Mouse (Mus musculus) kidney, adult 9 months (tissue): ENCODE measurements around the gene Numa1.
"Not testable (repeated sequence)": the region's sequence is repeated elsewhere in the genome, so short reads cannot be mapped to it uniquely, and the experiment has no call there.

Experiments used
- DNase-seq: peaks from one replicate; pipeline ENCODE4 v3.0.0; 2022

Numa1 gene

GRCm38 (mm10) chr7:101938348-101938747 is 4.4 kb downstream of the Numa1 start:
- DNase-seq = peak; percentile 25

- peak; percentile 83 for DNase-seq
These were observed 5.8 kb downstream of the Numa1 start for GRCm38 (mm10) chr7:101939758-101940157.

- not testable (repeated sequence) for DNase-seq
These were observed 15.1 kb downstream of the Numa1 start for GRCm38 (mm10) chr7:101949008-101949407.

GRCm38 (mm10) chr7:101951648-101952047 is 17.7 kb downstream of the Numa1 start:
- no peak for DNase-seq

- no peak for DNase-seq
These were observed 18.2 kb downstream of the Numa1 start for GRCm38 (mm10) chr7:101952098-101952497.

- DNase-seq = no peak
These were observed 20.3 kb downstream of the Numa1 start for GRCm38 (mm10) chr7:101954163-101954562.

GRCm38 (mm10) chr7:101955276-101955675 is 21.4 kb downstream of the Numa1 start:
- DNase-seq = no peak

GRCm38 (mm10) chr7:101955862-101956261 is 22.0 kb downstream of the Numa1 start:
- DNase-seq = no peak

GRCm38 (mm10) chr7:101956481-101956880 is 22.6 kb downstream of the Numa1 start:
- DNase-seq = no peak

- DNase-seq = no peak
These were observed 23.0 kb downstream of the Numa1 start for GRCm38 (mm10) chr7:101956911-101957310.

- DNase-seq = no peak
These were observed 28.9 kb downstream of the Numa1 start for GRCm38 (mm10) chr7:101962829-101963228.

- DNase-seq = no peak
These were observed 29.7 kb downstream of the Numa1 start for GRCm38 (mm10) chr7:101963621-101964020.

- peak; percentile 90 for DNase-seq
These were observed 30.6 kb downstream of the Numa1 start for GRCm38 (mm10) chr7:101964551-101964950.

GRCm38 (mm10) chr7:101965606-101966005 is 31.7 kb downstream of the Numa1 start:
- DNase-seq = no peak

GRCm38 (mm10) chr7:101967256-101967655 is 33.3 kb downstream of the Numa1 start:
- DNase-seq = no peak

GRCm38 (mm10) chr7:101968751-101969150 is 34.8 kb downstream of the Numa1 start:
- no peak for DNase-seq

GRCm38 (mm10) chr7:101969694-101970428 is 36.0 kb downstream of the Numa1 start:
- DNase-seq = peak; percentile 89

GRCm38 (mm10) chr7:101970429-101970775 is 36.5 kb downstream of the Numa1 start:
- peak; percentile 95 for DNase-seq

GRCm38 (mm10) chr7:101970821-101971461 is 37.0 kb downstream of the Numa1 start:
- peak; percentile 82 for DNase-seq

GRCm38 (mm10) chr7:101971721-101972120 is 37.8 kb downstream of the Numa1 start:
- no peak for DNase-seq

GRCm38 (mm10) chr7:101973730-101974129 is 39.8 kb downstream of the Numa1 start:
- DNase-seq = no peak

- no peak for DNase-seq
These were observed 40.6 kb downstream of the Numa1 start for GRCm38 (mm10) chr7:101974505-101974904.

- peak; percentile 80 for DNase-seq
These were observed 48.8 kb downstream of the Numa1 start for GRCm38 (mm10) chr7:101982735-101983134.

- DNase-seq = peak; percentile 54
These were observed 51.2 kb downstream of the Numa1 start for GRCm38 (mm10) chr7:101985081-101985480.

GRCm38 (mm10) chr7:101994241-101994640 is 60.3 kb downstream of the Numa1 start:
- no peak for DNase-seq
